Mouse (Mus musculus) layer of hippocampus, postnatal 36 days (tissue): ENCODE measurements around the gene Gabrq. TPM values are rescaled to one million over a fixed set of nuclear protein-coding genes. Genes with fewer than 3 reads are reported as not detected.

Experiments
- DNase-seq, 2 experiments: peaks; one replicate each; pipeline ENCODE4 v3.0.0; 2022
- total RNA-seq, 2 experiments: library from RNA; stranded (reverse); gene quantifications; 2 replicates each; pipeline ENCODE4 v1.2.3; 2021

Gene Gabrq
- total RNA-seq, result under 1 TPM; 0.18 to 0.35 TPM

DNA sequence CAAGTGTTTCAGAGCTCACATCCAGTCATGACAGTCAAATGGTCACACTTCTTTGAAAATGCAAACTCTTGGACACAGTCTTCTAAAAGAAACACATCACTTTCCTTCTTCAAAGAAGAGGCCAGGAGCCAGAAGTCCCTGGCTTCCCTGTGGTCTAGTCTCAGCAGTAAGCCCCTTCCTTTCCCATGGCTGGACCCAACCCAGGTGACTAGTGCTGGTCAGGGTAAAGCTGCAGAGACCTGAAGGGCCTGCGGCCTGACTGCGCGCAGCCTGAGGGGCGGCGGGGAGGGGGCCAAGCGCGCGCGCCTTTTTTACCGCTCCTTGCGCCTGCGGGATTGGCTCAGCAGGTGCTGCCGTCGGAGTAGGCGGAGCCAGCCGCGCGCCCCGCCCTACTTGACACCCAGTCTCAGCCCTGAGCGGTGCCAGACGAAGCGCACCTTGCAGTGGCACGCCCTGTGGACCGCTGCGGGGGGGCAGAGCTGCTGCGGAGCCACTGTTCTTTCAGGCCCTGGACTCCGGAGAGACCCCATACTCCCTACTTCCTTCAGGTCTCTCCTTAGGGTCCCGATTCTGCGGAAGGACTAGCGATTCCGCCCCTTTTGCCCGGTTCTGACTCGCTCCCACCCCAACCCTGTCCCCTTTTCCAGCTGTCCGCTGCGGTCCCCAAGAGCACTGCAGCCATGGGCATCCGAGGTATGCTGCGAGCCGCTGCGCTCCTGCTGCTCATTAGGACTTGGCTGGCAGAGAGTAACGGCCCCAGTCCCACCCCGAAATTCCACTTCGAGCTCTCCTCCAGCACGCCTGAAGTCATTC, at the start of gene Gabrq:
Gabrq (plus strand) TSS at position 403 of the 813 bp plus-strand sequence.
- no peak for DNase-seq

- DNase-seq, result peak in 1 of 2 experiments; percentile 2
These were observed 36.0 kb upstream of the Gabrq start for GRCm38 (mm10) chrX:72788773-72789557.

DNA sequence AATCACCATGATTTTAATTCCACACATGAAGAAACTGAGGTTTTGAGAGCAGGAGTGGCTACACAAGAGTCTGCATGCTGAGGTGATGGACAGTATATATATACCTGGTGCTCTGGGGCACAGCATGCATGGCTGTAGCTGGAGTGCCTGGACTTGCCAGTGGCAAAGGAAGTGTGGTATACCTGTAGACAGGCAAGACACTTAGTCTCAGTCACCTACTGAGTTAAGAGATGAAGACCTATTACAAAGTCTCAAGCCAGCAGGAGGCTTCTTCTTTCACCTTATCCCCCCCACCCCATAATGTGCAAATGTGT, 35.5 kb upstream of the Gabrq start:
- DNase-seq, result no peak

DNA sequence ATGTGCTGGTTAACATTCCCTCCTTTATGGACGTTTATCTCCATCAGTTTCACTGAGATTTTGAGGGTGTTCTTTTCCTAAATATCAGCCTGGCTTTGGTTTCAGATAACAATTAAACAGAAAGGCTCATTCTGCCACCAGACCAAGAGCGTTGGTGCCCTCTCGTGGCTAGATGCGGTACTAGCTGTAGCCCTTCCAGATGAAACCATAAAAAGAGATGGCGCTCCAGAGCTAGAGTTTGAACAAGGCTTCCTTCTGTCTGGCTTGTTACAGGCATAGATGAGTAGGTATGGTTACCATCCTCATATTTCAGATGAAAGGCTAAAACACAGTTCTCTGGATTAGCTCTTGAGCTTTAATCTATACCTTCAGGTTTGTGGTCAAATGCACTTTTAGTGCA, 5.4 kb upstream of the Gabrq start:
- peak; percentile 60 to 69 for DNase-seq

GRCm38 (mm10) chrX:72823310-72823709, 1.7 kb upstream of the Gabrq start:
- no peak for DNase-seq

DNA sequence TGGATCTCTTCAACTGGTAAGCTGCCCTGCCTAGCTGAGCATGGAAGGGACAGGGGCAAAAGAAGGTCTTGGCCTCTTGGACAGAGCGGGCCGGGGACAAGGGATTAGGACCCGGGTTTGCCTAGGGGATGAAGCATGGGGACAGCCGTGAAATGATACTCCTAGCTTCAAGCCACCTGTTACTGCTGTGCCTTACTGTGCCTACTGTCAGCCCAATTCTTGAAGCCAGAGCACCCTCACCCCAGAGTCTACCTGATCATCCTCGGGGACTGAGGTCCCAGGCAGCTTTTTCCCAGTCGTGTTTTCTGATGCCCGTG, 569 bp downstream of the Gabrq start:
- DNase-seq, result no peak

Other genes with a start within 250 kb of the Gabrq start
- gene Gabra3, start 168.3 kb upstream of the Gabrq start, total RNA-seq, result 10 to 100 TPM; 32.5 to 41.4 TPM
- gene Cetn2, start 93.2 kb downstream of the Gabrq start, total RNA-seq, result 10 to 100 TPM; 47.8 to 52.0 TPM
- 10 to 100 TPM; 23.3 to 23.7 TPM for gene Nsdhl, start 93.4 kb downstream of the Gabrq start, total RNA-seq
- 1 to 10 TPM in 1 of 2 experiments, under 1 TPM in 1; 0.91 to 1.0 TPM for gene Zfp185, start 162.2 kb downstream of the Gabrq start, total RNA-seq
- under 1 TPM; 0.25 to 0.38 TPM for gene Pnma5, start 211.9 kb downstream of the Gabrq start, total RNA-seq
- gene Pnma3, start 239.6 kb downstream of the Gabrq start, total RNA-seq, result 10 to 100 TPM; 19.4 to 20.1 TPM